Mouse (Mus musculus): ENCODE results near the gene Mettl7a2. TPM values are rescaled to one million over a fixed set of nuclear protein-coding genes. Genes with fewer than 3 reads are reported as not detected.
"Not testable (repeated sequence)": the region's sequence is repeated elsewhere in the genome, so short reads cannot be mapped to it uniquely, and the experiment has no call there.

The Mettl7a2 gene
- polyA plus RNA-seq, 1 experiment: not detected

DNA sequence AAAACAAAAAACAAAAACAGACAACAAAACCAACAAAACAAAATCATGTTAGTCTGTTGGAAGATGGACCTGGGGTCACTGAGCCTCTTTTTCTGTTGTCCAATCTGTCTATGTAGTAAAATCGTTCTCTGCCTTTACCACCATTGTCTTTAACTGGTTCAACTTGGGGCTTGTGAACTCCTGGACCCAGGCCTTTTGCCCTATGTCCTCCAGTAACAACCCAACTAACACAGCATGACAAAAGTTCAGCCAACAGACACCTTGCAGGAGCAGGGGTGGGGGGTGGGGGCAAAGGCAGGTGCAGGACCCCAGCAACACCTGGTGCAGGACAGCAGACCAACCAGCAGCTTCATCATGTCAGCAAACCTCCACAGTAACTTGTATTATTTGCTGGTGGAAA, 33.1 kb upstream of the Mettl7a2 start:
- Histone ChIP-seq H3K27ac (ENCODE audit: control insufficient read depth, insufficient read depth, low read depth, low read length, poor library complexity) (no peak overlapping the region), H3K4me1 (ENCODE audit: control insufficient read depth, insufficient read depth, low read length) (no peaks in the 10 kb centered on the region), H3K4me3 (replicated peaks; ENCODE audit: control insufficient read depth, low read depth, low read length) (no peak overlapping the region)
- WGBS: 56% methylated on average over 1 of the region's 1 CpGs
- no peak for TF ChIP-seq CTCF (IDR thresholded peaks at IDR 0.05; ENCODE audit: control insufficient read depth, insufficient read depth, low read length)
- no peak for TF ChIP-seq POLR2A (IDR thresholded peaks at IDR 0.05; ENCODE audit: borderline replicate concordance, control insufficient read depth, low read depth, low read length)

- H3K4me3 ChIP-seq (replicated peaks; ENCODE audit: control insufficient read depth, low read depth, low read length): no peak overlapping the region
- H3K4me1 ChIP-seq (ENCODE audit: control insufficient read depth, insufficient read depth, low read length): no peaks in the 10 kb centered on the region
- WGBS: 52% methylated on average over 9 of the region's 9 CpGs
- TF ChIP-seq POLR2A (IDR thresholded peaks at IDR 0.05; ENCODE audit: borderline replicate concordance, control insufficient read depth, low read depth, low read length) (no peak), CTCF (IDR thresholded peaks at IDR 0.05; ENCODE audit: control insufficient read depth, insufficient read depth, low read length) (no peak)
- no peak overlapping the region for H3K27ac ChIP-seq (ENCODE audit: control insufficient read depth, insufficient read depth, low read depth, low read length, poor library complexity)
These were observed 32.6 kb upstream of the Mettl7a2 start for GRCm38 (mm10) chr15:100320295-100320905.

DNA sequence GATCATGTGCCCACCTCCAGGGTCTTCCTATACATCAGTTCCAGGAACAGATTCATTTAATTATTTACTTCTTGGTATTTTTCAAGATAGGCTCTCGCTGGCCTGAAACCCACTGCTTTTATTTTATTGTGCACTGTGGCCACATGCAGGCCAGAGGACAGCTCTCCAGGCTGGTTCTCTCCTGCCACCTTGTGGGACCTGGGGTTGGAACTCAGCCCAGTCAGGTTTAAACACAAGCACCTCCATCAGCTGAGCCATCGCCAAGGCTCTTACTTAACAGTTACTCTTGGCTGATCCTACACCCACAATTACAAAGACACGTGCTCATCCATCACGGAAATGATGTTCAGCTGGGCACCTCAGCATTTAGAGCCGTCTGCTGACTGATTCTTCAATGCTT, 31.9 kb upstream of the Mettl7a2 start:
- Histone ChIP-seq H3K4me3 (replicated peaks; ENCODE audit: control insufficient read depth, low read depth, low read length) (no peak overlapping the region), H3K4me1 (ENCODE audit: control insufficient read depth, insufficient read depth, low read length) (no peaks in the 10 kb centered on the region), H3K27ac (ENCODE audit: control insufficient read depth, insufficient read depth, low read depth, low read length, poor library complexity) (no peak overlapping the region)
- TF ChIP-seq CTCF (IDR thresholded peaks at IDR 0.05; ENCODE audit: control insufficient read depth, insufficient read depth, low read length): peak; percentile 40; the same call in 1 of the 2 replicates
- no peak for TF ChIP-seq POLR2A (IDR thresholded peaks at IDR 0.05; ENCODE audit: borderline replicate concordance, control insufficient read depth, low read depth, low read length)
- WGBS: 49% methylated on average over 5 of the region's 5 CpGs

GRCm38 (mm10) chr15:100324021-100324591, 28.9 kb upstream of the Mettl7a2 start:
- H3K27ac ChIP-seq (ENCODE audit: control insufficient read depth, insufficient read depth, low read depth, low read length, poor library complexity): no peak overlapping the region; the same call in 1 of the 2 replicates
- no peaks in the 10 kb centered on the region for H3K4me1 ChIP-seq (ENCODE audit: control insufficient read depth, insufficient read depth, low read length)
- TF ChIP-seq CTCF (IDR thresholded peaks at IDR 0.05; ENCODE audit: control insufficient read depth, insufficient read depth, low read length) (no peak), POLR2A (IDR thresholded peaks at IDR 0.05; ENCODE audit: borderline replicate concordance, control insufficient read depth, low read depth, low read length) (no peak)
- no peak overlapping the region for H3K4me3 ChIP-seq (replicated peaks; ENCODE audit: control insufficient read depth, low read depth, low read length)
- whole genome bisulfite sequencing: 69% methylated on average over 12 of the region's 12 CpGs

GRCm38 (mm10) chr15:100325235-100325634, 27.8 kb upstream of the Mettl7a2 start:
- TF ChIP-seq CTCF (IDR thresholded peaks at IDR 0.05; ENCODE audit: control insufficient read depth, insufficient read depth, low read length): no peak
- WGBS: 85% methylated on average over 3 of the region's 3 CpGs
- no peaks in the 10 kb centered on the region for H3K4me1 ChIP-seq (ENCODE audit: control insufficient read depth, insufficient read depth, low read length)
- no peak overlapping the region for H3K27ac ChIP-seq (ENCODE audit: control insufficient read depth, insufficient read depth, low read depth, low read length, poor library complexity)
- H3K4me3 ChIP-seq (replicated peaks; ENCODE audit: control insufficient read depth, low read depth, low read length): no peak overlapping the region

DNA sequence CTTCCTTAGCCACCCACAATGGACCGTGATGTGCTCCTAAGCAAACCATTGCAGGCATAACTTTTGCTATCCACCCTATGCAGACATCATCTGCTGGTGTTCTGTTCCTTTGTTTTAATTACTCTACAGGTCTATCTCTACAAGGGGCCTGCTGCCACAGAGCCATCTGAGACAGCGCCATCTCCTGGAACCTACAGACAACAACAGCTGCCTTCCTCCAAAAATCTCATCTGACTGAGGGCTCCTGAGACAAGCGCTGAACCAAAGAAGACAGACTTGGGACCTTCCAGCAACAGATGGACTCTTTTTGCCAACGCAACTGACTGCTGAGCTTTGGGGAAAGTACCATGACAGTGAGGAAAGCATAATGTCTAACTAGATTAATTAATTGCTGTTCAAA, 24.9 kb upstream of the Mettl7a2 start:
- 0 out of 2 replicates have a peak, but pooled peaks have one; percentile 12 for TF ChIP-seq CTCF (IDR thresholded peaks at IDR 0.05; ENCODE audit: control insufficient read depth, insufficient read depth, low read length)
- not testable (repeated sequence) for H3K4me1 ChIP-seq (ENCODE audit: control insufficient read depth, insufficient read depth, low read length); H3K27ac ChIP-seq (ENCODE audit: control insufficient read depth, insufficient read depth, low read depth, low read length, poor library complexity); H3K4me3 ChIP-seq (replicated peaks; ENCODE audit: control insufficient read depth, low read depth, low read length)
- 85% methylated on average over 4 of the region's 4 CpGs for WGBS

DNA sequence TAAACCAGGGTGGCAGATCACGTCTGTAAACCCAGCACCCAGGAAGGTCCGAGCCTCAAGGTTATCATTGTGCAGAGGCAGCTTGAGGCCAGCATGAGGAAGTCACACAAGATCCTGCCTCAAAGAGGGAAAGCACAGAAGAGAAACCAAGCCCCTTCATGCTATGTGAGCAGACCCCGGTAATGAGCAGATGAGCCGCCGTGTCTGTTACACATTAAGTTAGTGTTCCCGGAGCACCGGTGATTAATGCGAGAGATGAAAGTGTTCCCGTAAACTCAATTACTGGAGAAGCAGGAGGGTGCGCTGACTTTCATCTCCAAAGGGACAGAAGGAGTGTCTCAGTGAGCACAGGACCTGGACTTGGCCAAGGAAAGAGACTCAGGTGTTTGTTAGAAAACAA, 23.7 kb upstream of the Mettl7a2 start:
- not testable (repeated sequence) for H3K4me3 ChIP-seq (replicated peaks; ENCODE audit: control insufficient read depth, low read depth, low read length); H3K27ac ChIP-seq (ENCODE audit: control insufficient read depth, insufficient read depth, low read depth, low read length, poor library complexity); H3K4me1 ChIP-seq (ENCODE audit: control insufficient read depth, insufficient read depth, low read length)
- 88% methylated on average over 10 of the region's 10 CpGs for WGBS

DNA sequence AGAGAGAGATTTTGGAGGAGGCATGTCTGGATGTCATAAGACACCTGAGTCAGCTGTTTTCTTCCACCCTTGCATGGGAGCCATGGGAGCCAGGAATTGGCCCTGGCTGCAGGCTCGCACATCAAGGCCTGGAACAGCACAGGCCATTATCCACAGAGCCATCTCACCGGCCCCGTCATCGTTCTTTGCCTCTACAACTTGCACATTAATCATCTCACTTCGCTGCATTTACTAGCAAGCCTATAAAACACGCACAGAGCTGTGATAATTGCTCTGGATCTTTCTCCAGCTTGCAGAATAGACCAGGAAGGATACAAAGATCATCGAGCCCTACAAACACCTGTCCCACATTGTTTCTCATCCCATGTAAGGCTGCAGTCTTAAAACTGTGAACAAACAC, 22.3 kb upstream of the Mettl7a2 start:
- no peak overlapping the region for H3K4me3 ChIP-seq (replicated peaks; ENCODE audit: control insufficient read depth, low read depth, low read length)
- TF ChIP-seq POLR2A (IDR thresholded peaks at IDR 0.05; ENCODE audit: borderline replicate concordance, control insufficient read depth, low read depth, low read length) (no peak), CTCF (IDR thresholded peaks at IDR 0.05; ENCODE audit: control insufficient read depth, insufficient read depth, low read length) (no peak)
- H3K27ac ChIP-seq (ENCODE audit: control insufficient read depth, insufficient read depth, low read depth, low read length, poor library complexity): no peak overlapping the region
- no peaks in the 10 kb centered on the region for H3K4me1 ChIP-seq (ENCODE audit: control insufficient read depth, insufficient read depth, low read length)
- 86% methylated on average over 7 of the region's 7 CpGs for WGBS

GRCm38 (mm10) chr15:100332077-100332961, 20.7 kb upstream of the Mettl7a2 start:
- WGBS: 73% methylated on average over 3 of the region's 10 CpGs
- not testable (repeated sequence) for H3K27ac ChIP-seq (ENCODE audit: control insufficient read depth, insufficient read depth, low read depth, low read length, poor library complexity); H3K4me3 ChIP-seq (replicated peaks; ENCODE audit: control insufficient read depth, low read depth, low read length); H3K4me1 ChIP-seq (ENCODE audit: control insufficient read depth, insufficient read depth, low read length)
